Mouse (Mus musculus) heart, embryonic 10.5 days (tissue): Measurements from ENCODE around the gene Prkcz. TPM values are rescaled to one million over a fixed set of nuclear protein-coding genes. Genes with fewer than 3 reads are reported as not detected.
"Not testable (repeated sequence)": the region's sequence is repeated elsewhere in the genome, so short reads cannot be mapped to it uniquely, and the experiment has no call there.

ENCODE experiments used
- DNase-seq: peaks from one replicate; pipeline ENCODE4 v3.0.0-alpha.2; 2017; ENCODE audit warnings: low spot score
- H3K27ac ChIP-seq: fragments of 300-500 bp; sonication (generic); 2 replicates; pipeline ENCODE4 v1.5.1; 2016; ENCODE audit warnings: mild to moderate bottlenecking
- H3K27me3 ChIP-seq: fragments of 300-500 bp; sonication (generic); 2 replicates; pipeline ENCODE4 v1.6.1; 2016; ENCODE audit warnings: mild to moderate bottlenecking; ENCODE audit not compliant: poor library complexity, insufficient read depth, severe bottlenecking
- H3K36me3 ChIP-seq: fragments of 300-500 bp; sonication (generic); 2 replicates; pipeline ENCODE4 v1.6.1; 2016; ENCODE audit warnings: mild to moderate bottlenecking, moderate library complexity
- H3K4me1 ChIP-seq: fragments of 300-500 bp; sonication (generic); 2 replicates; pipeline ENCODE4 v1.6.1; 2016; ENCODE audit warnings: mild to moderate bottlenecking
- H3K4me3 ChIP-seq: fragments of 300-500 bp; sonication (generic); 2 replicates; pipeline ENCODE4 v1.5.1; 2016; ENCODE audit warnings: mild to moderate bottlenecking, moderate library complexity
- H3K9me3 ChIP-seq: fragments of 300-500 bp; sonication (generic); 2 replicates; pipeline ENCODE4 v1.6.1; 2016; ENCODE audit warnings: mild to moderate bottlenecking, moderate library complexity
- WGBS: fragments of 180-500 bp; shearing (Covaris S2); methylation state at CpG from one replicate; pipeline ENCODE4 v1.1.7; 2016; 5-methylcytosine and 5-hydroxymethylcytosine counted together
- polyA plus RNA-seq: library from polyadenylated mRNA; unstranded; fragments of >200 nt; fragmentation: Nextera tagmentation; extraction: Ambion mirVana; gene quantifications from 2 replicates; pipeline ENCODE4 v1.2.1, GENCODE M21; 2016

Prkcz gene
- polyA plus RNA-seq, 1 experiment from 2014 or later: 12.4 TPM

- H3K4me3 ChIP-seq: no peak overlapping the region
- DNase-seq: no peak
- H3K9me3 ChIP-seq: peaks cover 3% of the 10 kb centered on the region; the same call in 1 of the 2 replicates
- 86% methylated on average over 3 of the region's 3 CpGs for WGBS
- peaks cover 34% of the 10 kb centered on the region for H3K4me1 ChIP-seq
- H3K36me3 ChIP-seq: peaks cover 7% of the 10 kb centered on the region
- H3K27me3 ChIP-seq: no peaks in the 10 kb centered on the region
- H3K27ac ChIP-seq: no peak overlapping the region
Measured at GRCm38 (mm10) chr4:155264521-155265321, 96.4 kb downstream of the Prkcz start.

GRCm38 (mm10) chr4:155252253-155252652 lies 108.9 kb downstream of the Prkcz start:
- Histone ChIP-seq H3K9me3 (no peaks in the 10 kb centered on the region), H3K36me3 (peaks cover 27% of the 10 kb centered on the region), H3K4me3 (no peak overlapping the region), H3K27ac (no peak overlapping the region), H3K27me3 (no peaks in the 10 kb centered on the region), H3K4me1 (peaks cover 17% of the 10 kb centered on the region)
- 88% methylated on average over 6 of the region's 6 CpGs for WGBS
- DNase-seq: no peak

- Histone ChIP-seq H3K27me3 (no peaks in the 10 kb centered on the region), H3K4me3 (peak overlapping the region; percentile 68), H3K9me3 (no peaks in the 10 kb centered on the region), H3K4me1 (peaks cover 26% of the 10 kb centered on the region), H3K27ac (peak overlapping the region; percentile 92), H3K36me3 (peaks cover 19% of the 10 kb centered on the region)
- WGBS: 83% methylated on average over 3 of the region's 3 CpGs
- DNase-seq: no peak
Measured at GRCm38 (mm10) chr4:155251147-155251546, 110.0 kb downstream of the Prkcz start.

- H3K36me3 ChIP-seq: peaks cover 13% of the 10 kb centered on the region; the same call in 1 of the 2 replicates
- H3K27me3 ChIP-seq: no peaks in the 10 kb centered on the region
- H3K9me3 ChIP-seq: no peaks in the 10 kb centered on the region
- peak overlapping the region; percentile 92 for H3K27ac ChIP-seq
- peaks cover 32% of the 10 kb centered on the region for H3K4me1 ChIP-seq
- peak overlapping the region; percentile 68 for H3K4me3 ChIP-seq
- DNase-seq: no peak
- 14% methylated on average over 23 of the region's 23 CpGs for WGBS
Measured at GRCm38 (mm10) chr4:155250361-155251117, 110.6 kb downstream of the Prkcz start.

- Histone ChIP-seq H3K27ac (peak within 1 kb of the TSS; percentile 92), H3K4me3 (peak within 1 kb of the TSS; percentile 68), H3K36me3 (peaks cover 13% of the 10 kb centered on the region; the same call in 1 of the 2 replicates), H3K9me3 (no peaks in the 10 kb centered on the region), H3K27me3 (no peaks in the 10 kb centered on the region), H3K4me1 (peaks cover 34% of the 10 kb centered on the region)
- under 1% methylated on average over 52 of the region's 58 CpGs for WGBS
- peak; percentile 95 for DNase-seq
Measured at GRCm38 (mm10) chr4:155249648-155250351, 111.4 kb downstream of the Prkcz start, which contains the start of gene Faap20. Gene Faap20, plus strand, starts transcription at chr4:155249802.

- Histone ChIP-seq H3K27me3 (no peaks in the 10 kb centered on the region), H3K4me3 (peak overlapping the region; percentile 68), H3K27ac (peak overlapping the region; percentile 92), H3K36me3 (peaks cover 11% of the 10 kb centered on the region; the same call in 1 of the 2 replicates), H3K9me3 (no peaks in the 10 kb centered on the region), H3K4me1 (peaks cover 34% of the 10 kb centered on the region)
- DNase-seq: peak; percentile 97
- under 1% methylated on average over 9 of the region's 9 CpGs for WGBS
Measured at GRCm38 (mm10) chr4:155249257-155249647, 111.9 kb downstream of the Prkcz start.

GRCm38 (mm10) chr4:155248054-155248453 lies 113.1 kb downstream of the Prkcz start:
- not testable (repeated sequence) for H3K4me3 ChIP-seq, H3K27ac ChIP-seq, H3K36me3 ChIP-seq, DNase-seq, H3K27me3 ChIP-seq, H3K9me3 ChIP-seq
- peaks cover 34% of the 10 kb centered on the region for H3K4me1 ChIP-seq
- 91% methylated on average over 3 of the region's 3 CpGs for WGBS

- Histone ChIP-seq H3K27me3 (no peaks in the 10 kb centered on the region), H3K9me3 (no peaks in the 10 kb centered on the region), H3K4me1 (peaks cover 37% of the 10 kb centered on the region), H3K27ac (peak overlapping the region; percentile 43), H3K36me3 (no peaks in the 10 kb centered on the region), H3K4me3 (no peak overlapping the region)
- peak; percentile 79 for DNase-seq
- WGBS: 77% methylated on average over 12 of the region's 12 CpGs
Measured at GRCm38 (mm10) chr4:155246691-155247105, 114.5 kb downstream of the Prkcz start.

GRCm38 (mm10) chr4:155245770-155246492 lies 115.2 kb downstream of the Prkcz start:
- no peaks in the 10 kb centered on the region for H3K36me3 ChIP-seq
- no peaks in the 10 kb centered on the region for H3K27me3 ChIP-seq
- H3K4me3 ChIP-seq: no peak overlapping the region
- H3K4me1 ChIP-seq: peaks cover 35% of the 10 kb centered on the region
- no peak for DNase-seq
- H3K27ac ChIP-seq: peak overlapping the region; percentile 43
- 65% methylated on average over 6 of the region's 6 CpGs for WGBS
- no peaks in the 10 kb centered on the region for H3K9me3 ChIP-seq

GRCm38 (mm10) chr4:155243233-155243632 lies 117.9 kb downstream of the Prkcz start:
- WGBS: 79% methylated on average over 12 of the region's 12 CpGs
- Histone ChIP-seq H3K36me3 (no peaks in the 10 kb centered on the region), H3K27me3 (no peaks in the 10 kb centered on the region), H3K27ac (no peak overlapping the region), H3K4me1 (peaks cover 33% of the 10 kb centered on the region), H3K4me3 (no peak overlapping the region), H3K9me3 (no peaks in the 10 kb centered on the region)
- DNase-seq: no peak

GRCm38 (mm10) chr4:155242292-155242691 lies 118.9 kb downstream of the Prkcz start:
- Histone ChIP-seq H3K9me3 (no peaks in the 10 kb centered on the region), H3K4me3 (no peak overlapping the region), H3K4me1 (peaks cover 33% of the 10 kb centered on the region), H3K36me3 (no peaks in the 10 kb centered on the region), H3K27ac (no peak overlapping the region), H3K27me3 (no peaks in the 10 kb centered on the region)
- WGBS: 82% methylated on average over 5 of the region's 5 CpGs
- DNase-seq: no peak

- Histone ChIP-seq H3K36me3 (no peaks in the 10 kb centered on the region), H3K4me3 (no peak overlapping the region), H3K27ac (no peak overlapping the region), H3K4me1 (peaks cover 34% of the 10 kb centered on the region), H3K9me3 (no peaks in the 10 kb centered on the region), H3K27me3 (no peaks in the 10 kb centered on the region)
- 62% methylated on average over 9 of the region's 9 CpGs for WGBS
- no peak for DNase-seq
Measured at GRCm38 (mm10) chr4:155241789-155242188, 119.4 kb downstream of the Prkcz start.
